Mouse (Mus musculus): ENCODE results near the gene Lamc3.

- no peak for TF ChIP-seq EP300 (IDR thresholded peaks at IDR 0.05; ENCODE audit: low read depth)
- no peak for TF ChIP-seq CTCF (IDR thresholded peaks at IDR 0.05; ENCODE audit: low read depth)
Measured at GRCm38 (mm10) chr2:31845512-31845895, 41.6 kb upstream of the Lamc3 start.
